Mouse (Mus musculus): Measurements from ENCODE around the gene Dchs1.

Dchs1 gene

GRCm38 (mm10) chr7:105721916-105722315 is 65.5 kb downstream of the Dchs1 start:
- Histone ChIP-seq H3K36me3 (ENCODE audit: control insufficient read depth, insufficient read depth, low read length, poor library complexity, severe bottlenecking) (no peaks in the 10 kb centered on the region), H3K27me3 (ENCODE audit: control insufficient read depth, insufficient read depth, low read length, poor library complexity, severe bottlenecking) (no peaks in the 10 kb centered on the region)
- no peak for DNase-seq (ENCODE audit: low read depth, low spot score)

GRCm38 (mm10) chr7:105715366-105715765 is 72.1 kb downstream of the Dchs1 start:
- Histone ChIP-seq H3K36me3 (ENCODE audit: control insufficient read depth, insufficient read depth, low read length, poor library complexity, severe bottlenecking) (no peaks in the 10 kb centered on the region), H3K27me3 (ENCODE audit: control insufficient read depth, insufficient read depth, low read length, poor library complexity, severe bottlenecking) (no peaks in the 10 kb centered on the region)
- DNase-seq (ENCODE audit: low read depth, low spot score): no peak

DNA sequence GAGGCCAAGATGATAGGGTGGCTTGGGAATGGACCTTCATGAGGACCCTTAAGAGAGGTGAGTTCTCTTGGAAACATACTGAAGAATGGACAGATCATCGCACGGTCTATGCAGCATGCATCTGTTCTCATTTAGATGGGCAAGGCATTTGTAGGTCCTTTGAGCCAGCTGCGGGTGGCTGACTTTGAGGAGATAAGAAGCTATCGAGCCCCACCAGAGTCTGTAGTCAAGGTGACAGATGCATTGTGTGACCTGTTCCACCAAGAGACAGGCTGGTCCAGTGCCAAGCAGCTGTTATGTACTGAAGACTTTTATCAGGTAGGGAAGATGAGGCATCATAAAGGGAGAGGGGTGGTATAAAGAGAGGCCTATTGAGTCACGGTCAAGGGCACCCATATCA is 78.7 kb downstream of the Dchs1 start:
- DNase-seq (ENCODE audit: low read depth, low spot score): no peak
- H3K36me3 ChIP-seq (ENCODE audit: control insufficient read depth, insufficient read depth, low read length, poor library complexity, severe bottlenecking): no peaks in the 10 kb centered on the region
- no peaks in the 10 kb centered on the region for H3K27me3 ChIP-seq (ENCODE audit: control insufficient read depth, insufficient read depth, low read length, poor library complexity, severe bottlenecking)

DNA sequence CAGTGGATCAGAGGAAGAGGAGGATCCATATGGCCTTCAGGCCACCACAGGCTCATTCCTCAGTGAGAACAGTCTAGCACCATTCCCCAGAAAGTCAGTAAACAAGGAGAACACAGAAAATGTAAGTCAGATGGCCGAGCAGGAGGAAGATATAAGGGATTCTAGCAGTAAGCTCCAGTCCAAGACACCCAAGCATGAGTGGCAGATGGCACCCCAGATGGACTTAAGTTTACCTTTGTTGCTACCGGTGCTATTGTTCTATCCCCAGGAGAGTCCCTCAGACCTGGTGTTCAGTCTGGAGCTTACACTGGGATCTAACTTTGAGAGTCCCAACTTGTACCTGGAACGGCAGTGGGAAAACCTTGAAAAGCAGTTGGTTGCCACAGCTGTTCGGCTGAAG is 83.6 kb downstream of the Dchs1 start:
- no peaks in the 10 kb centered on the region for H3K27me3 ChIP-seq (ENCODE audit: control insufficient read depth, insufficient read depth, low read length, poor library complexity, severe bottlenecking)
- no peaks in the 10 kb centered on the region for H3K36me3 ChIP-seq (ENCODE audit: control insufficient read depth, insufficient read depth, low read length, poor library complexity, severe bottlenecking)
- DNase-seq (ENCODE audit: low read depth, low spot score): no peak

- Histone ChIP-seq H3K27me3 (ENCODE audit: control insufficient read depth, insufficient read depth, low read length, poor library complexity, severe bottlenecking) (no peaks in the 10 kb centered on the region), H3K36me3 (ENCODE audit: control insufficient read depth, insufficient read depth, low read length, poor library complexity, severe bottlenecking) (no peaks in the 10 kb centered on the region)
- no peak for DNase-seq (ENCODE audit: low read depth, low spot score)
Observed at GRCm38 (mm10) chr7:105703184-105703583, 84.3 kb downstream of the Dchs1 start.
